Mouse (Mus musculus): Measurements from ENCODE around the gene Anpep.

The Anpep gene

GRCm38 (mm10) chr7:79866294-79867000, 5.6 kb upstream of the Anpep start:
- in situ Hi-C loops (cut with MboI, MseI): no loop called here

GRCm38 (mm10) chr7:79861794-79862193, 935 bp upstream of the Anpep start:
- in situ Hi-C loops (cut with MboI, MseI): no loop called here

- in situ Hi-C loops (cut with MboI, MseI): no loop called here
Observed at GRCm38 (mm10) chr7:79858956-79859630, 1.8 kb downstream of the Anpep start.

- in situ Hi-C loops (cut with MboI, MseI): no loop called here
Observed at GRCm38 (mm10) chr7:79858202-79858934, 2.5 kb downstream of the Anpep start.

GRCm38 (mm10) chr7:79856305-79856704, 4.6 kb downstream of the Anpep start:
- in situ Hi-C loops (cut with MboI, MseI): no loop called here

- in situ Hi-C loops (cut with MboI, MseI): no loop called here
Observed at GRCm38 (mm10) chr7:79847456-79848451, 13.1 kb downstream of the Anpep start.

GRCm38 (mm10) chr7:79846342-79846741, 14.5 kb downstream of the Anpep start:
- in situ Hi-C loops (cut with MboI, MseI): no loop called here

- in situ Hi-C loops (cut with MboI, MseI): no loop called here
Observed at GRCm38 (mm10) chr7:79844090-79844802, 16.6 kb downstream of the Anpep start.

- in situ Hi-C loops (cut with MboI, MseI): no loop called here
Observed at GRCm38 (mm10) chr7:79842163-79842562, 18.7 kb downstream of the Anpep start.

GRCm38 (mm10) chr7:79837247-79837646, 23.6 kb downstream of the Anpep start:
- in situ Hi-C loops (cut with MboI, MseI): no loop called here

GRCm38 (mm10) chr7:79835196-79835595, 25.7 kb downstream of the Anpep start:
- in situ Hi-C loops (cut with MboI, MseI): no loop called here

GRCm38 (mm10) chr7:79832980-79833379, 27.9 kb downstream of the Anpep start:
- in situ Hi-C loops (cut with MboI, MseI): no loop called here

GRCm38 (mm10) chr7:79831585-79831984, 29.3 kb downstream of the Anpep start:
- in situ Hi-C loops (cut with MboI, MseI): no loop called here

- in situ Hi-C loops (cut with MboI, MseI): no loop called here
Observed at GRCm38 (mm10) chr7:79831145-79831544, 29.7 kb downstream of the Anpep start.

GRCm38 (mm10) chr7:79828341-79828740, 32.5 kb downstream of the Anpep start:
- in situ Hi-C loops (cut with MboI, MseI): no loop called here

- in situ Hi-C loops (cut with MboI, MseI): no loop called here
Observed at GRCm38 (mm10) chr7:79822092-79822695, 38.7 kb downstream of the Anpep start.

GRCm38 (mm10) chr7:79819996-79820395, 40.9 kb downstream of the Anpep start:
- in situ Hi-C loops (cut with MboI, MseI): no loop called here

- in situ Hi-C loops (cut with MboI, MseI): no loop called here
Observed at GRCm38 (mm10) chr7:79819515-79819914, 41.3 kb downstream of the Anpep start.

GRCm38 (mm10) chr7:79818321-79818720, 42.5 kb downstream of the Anpep start:
- in situ Hi-C loops (cut with MboI, MseI): no loop called here

GRCm38 (mm10) chr7:79813409-79813808, 47.5 kb downstream of the Anpep start:
- in situ Hi-C loops (cut with MboI, MseI): no loop called here

All from regulatory T cell (primary cell).